9 mouse cellular contexts compared by ENCODE assay signal in genomic region chr2:172728240-172728821, GRCm38 (mm10).
DNase-seq lines count a peak whose midpoint lies in the region; ATAC-seq lines count a peak whose summit lies in the region.
"Had no signal": no experiment of that assay in that cellular context is flagged by ENCODE, and none has a peak within 500 bp of the region (broad histone marks: within the 10 kb centered on the region; RNA-seq: fewer than 3 reads in every experiment).

No protein-coding gene starts in this region.

- peak overlapping the region; percentile 62 for H3K4me2 ChIP-seq in hindbrain, embryonic 13.5 days
- peak overlapping the region; percentile 54 for H3K4me2 ChIP-seq in liver, embryonic 15.5 days
- H3K4me2 ChIP-seq in neural tube, embryonic 14.5 days (ENCODE audit: low read depth, low read length), result peak overlapping the region; percentile 62

- peak; percentile 3 to 7 for DNase-seq in heart, adult 18-20 months
- no peak for DNase-seq in heart, adult 8-10 months (ENCODE audit: low spot score)
- peak; percentile 80 for DNase-seq in ZHBTc4 (ENCODE audit: low read depth, low spot score)
- peak; percentile 98 for DNase-seq in forebrain, embryonic 10.5 days (ENCODE audit: extremely low spot score, low spot score)
- DNase-seq in c-Kit-positive CD71-positive TER-119-positive erythroid progenitor cells, embryonic 14.5 days (ENCODE audit: low spot score), result no peak

- H3K4me3 ChIP-seq in forebrain, embryonic 10.5 days, result peak overlapping the region; percentile 40
- peak overlapping the region; percentile 33 for H3K4me3 ChIP-seq in hindbrain, embryonic 13.5 days
- H3K4me3 ChIP-seq in liver, embryonic 15.5 days (replicated peaks), result peak overlapping the region; percentile 22
- H3K4me3 ChIP-seq in neural tube, embryonic 14.5 days (ENCODE audit: low read depth, low read length), result peak overlapping the region; percentile 29

- peak overlapping the region; percentile 87 for H3K27ac ChIP-seq in forebrain, embryonic 10.5 days
- H3K27ac ChIP-seq in hindbrain, embryonic 13.5 days, result no peak overlapping the region
- H3K27ac ChIP-seq in liver, embryonic 15.5 days (replicated peaks), result no peak overlapping the region
- H3K27ac ChIP-seq in neural tube, embryonic 14.5 days (ENCODE audit: low read depth, low read length), result no peak overlapping the region

- peaks cover 94% of the 10 kb centered on the region for H3K27me3 ChIP-seq in forebrain, embryonic 10.5 days (ENCODE audit: poor library complexity, severe bottlenecking)
- H3K27me3 ChIP-seq in hindbrain, embryonic 13.5 days, result peaks cover 95% of the 10 kb centered on the region
- peaks cover 82% of the 10 kb centered on the region for H3K27me3 ChIP-seq in liver, embryonic 15.5 days
- H3K27me3 ChIP-seq in neural tube, embryonic 14.5 days (ENCODE audit: control insufficient read depth, insufficient read depth, low read length), result peaks cover 36% of the 10 kb centered on the region

- peaks cover 82% of the 10 kb centered on the region for H3K4me1 ChIP-seq in forebrain, embryonic 10.5 days
- H3K4me1 ChIP-seq in hindbrain, embryonic 13.5 days (replicated peaks), result peaks cover 32% of the 10 kb centered on the region
- no peaks in the 10 kb centered on the region for H3K4me1 ChIP-seq in liver, embryonic 15.5 days (replicated peaks)
- H3K4me1 ChIP-seq in neural tube, embryonic 14.5 days (ENCODE audit: control insufficient read depth, insufficient read depth, low read length), result peaks cover 10% of the 10 kb centered on the region

- H3K36me3 ChIP-seq in forebrain, embryonic 10.5 days (replicated peaks), result no peaks in the 10 kb centered on the region
- no peaks in the 10 kb centered on the region for H3K36me3 ChIP-seq in hindbrain, embryonic 13.5 days
- H3K36me3 ChIP-seq in liver, embryonic 15.5 days (replicated peaks), result no peaks in the 10 kb centered on the region
- H3K36me3 ChIP-seq in neural tube, embryonic 14.5 days (ENCODE audit: control insufficient read depth, insufficient read depth, low read length), result no peaks in the 10 kb centered on the region

- H3K9ac ChIP-seq in hindbrain, embryonic 13.5 days, result 0 out of 2 replicates have a peak overlapping the region, but pooled peaks have one; percentile 29
- H3K9ac ChIP-seq in liver, embryonic 15.5 days, result no peak overlapping the region
- H3K9ac ChIP-seq in neural tube, embryonic 14.5 days (replicated peaks; ENCODE audit: low read depth, low read length), result peak overlapping the region; percentile 3; the same call in 1 of the 2 replicates

- ATAC-seq in hindbrain, embryonic 13.5 days (ENCODE audit: low FRiP score), result peak; percentile 88
- ATAC-seq in liver, embryonic 15.5 days (ENCODE audit: insufficient read depth), result no peak
- peak; percentile 86 for ATAC-seq in neural tube, embryonic 14.5 days (ENCODE audit: low read depth)
- ATAC-seq: Patski had no signal

- no peaks in the 10 kb centered on the region for H3K9me3 ChIP-seq in forebrain, embryonic 10.5 days
- no peaks in the 10 kb centered on the region for H3K9me3 ChIP-seq in hindbrain, embryonic 13.5 days
- H3K9me3 ChIP-seq in liver, embryonic 15.5 days (replicated peaks), result no peaks in the 10 kb centered on the region
- H3K9me3 ChIP-seq in neural tube, embryonic 14.5 days (ENCODE audit: control insufficient read depth, low read length), result no peaks in the 10 kb centered on the region

- WGBS in forebrain, embryonic 10.5 days, result under 1% methylated on average over 53 of the region's 53 CpGs
- under 1% methylated on average over 53 of the region's 53 CpGs for WGBS in hindbrain, embryonic 13.5 days
- WGBS in liver, embryonic 15.5 days (ENCODE audit: insufficient replicate concordance), result under 1% methylated on average over 53 of the region's 53 CpGs
- under 1% methylated on average over 53 of the region's 53 CpGs for WGBS in neural tube, embryonic 14.5 days

Comparison
In these comparisons a context has a peak if more than half of its experiments do, and no peak if none do; other contexts are left out.
1. DNase-seq: peak in heart, adult 18-20 months (2 of 2), ZHBTc4 (single experiment) and forebrain, embryonic 10.5 days (single experiment); none in heart, adult 8-10 months (single experiment) and c-Kit-positive CD71-positive TER-119-positive erythroid progenitor cells, embryonic 14.5 days (single experiment).
2. Peak in every context shown above with its lines, with median percentiles within 50 percentile points of each other: H3K4me3 ChIP-seq and H3K4me2 ChIP-seq.